Mouse (Mus musculus): Measurements from ENCODE around the gene Eif4g3.

DNA sequence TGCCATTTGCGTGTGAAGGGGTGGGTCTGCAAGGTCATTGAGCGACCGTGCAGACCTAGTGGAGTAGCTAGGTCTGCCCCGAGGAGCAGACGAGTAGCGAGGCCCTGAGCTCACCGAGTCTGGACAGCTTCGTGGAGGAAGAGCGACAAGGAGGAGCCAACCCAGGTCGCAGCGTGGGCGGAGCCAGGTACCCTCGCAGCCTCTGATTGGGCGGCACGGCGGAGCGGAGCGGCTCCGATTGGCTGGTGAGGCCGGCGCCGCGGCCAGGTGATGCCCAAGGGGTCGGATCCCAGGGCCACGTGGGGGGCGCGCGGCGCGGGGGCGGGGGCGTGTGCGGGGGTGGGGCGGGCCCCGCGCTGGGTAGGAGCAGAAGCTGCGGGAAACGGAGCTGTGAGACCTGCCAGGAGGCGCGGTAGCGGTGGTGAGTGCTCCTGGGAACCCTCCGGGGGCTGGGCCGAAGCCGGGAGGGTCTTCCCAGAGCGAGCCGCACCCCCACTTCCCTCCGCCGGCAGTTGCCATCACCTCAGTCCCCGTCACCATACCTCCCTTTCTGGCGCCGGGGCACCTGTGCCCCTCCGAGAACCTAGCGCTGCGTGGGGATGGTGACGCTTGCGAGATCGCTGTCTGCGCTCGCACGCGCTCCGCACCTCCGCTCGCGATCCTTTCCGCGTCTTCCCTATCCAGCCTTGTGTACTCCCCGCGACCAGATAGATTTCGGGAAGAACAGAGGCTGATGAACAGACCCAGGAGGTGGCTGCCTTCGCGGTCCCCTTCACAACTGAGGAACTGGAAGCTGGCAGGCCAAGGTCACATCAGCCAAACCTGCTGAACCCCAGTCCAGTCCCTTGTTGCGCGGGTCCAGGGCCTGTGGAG is 257.5 kb downstream of the Eif4g3 start, which contains the start of the genes Sh2d5 and Kif17:
- TF ChIP-seq CHD2 (IDR thresholded peaks at IDR 0.05; ENCODE audit: low read length) (no peak), GABPA (IDR thresholded peaks at IDR 0.05; ENCODE audit: low read depth, low read length) (no peak), GATA1 (IDR thresholded peaks at IDR 0.05; ENCODE audit: low read depth, low read length) (no peak), CTCF (IDR thresholded peaks at IDR 0.05 in 2 of 3, conservative IDR thresholded peaks at IDR 0.05 in 1 of 3; ENCODE audit: control insufficient read depth in 1 of 3, insufficient read depth in 1 of 3, low read depth in 2 of 3, low read length in 3 of 3, poor library complexity in 1 of 3, severe bottlenecking in 1 of 3) (no peak)
